Mouse (Mus musculus) brain, embryonic 14.5 days (tissue): ENCODE data around the gene Cmtm4.

Source experiments
- CTCF ChIP-seq: fragments of 200-500 bp; IDR thresholded peaks from 2 replicates; pipeline ENCODE4 v1.5.1; 2012; ENCODE audit warnings: inconsistent platforms, mild to moderate bottlenecking, moderate library complexity, borderline replicate concordance; ENCODE audit not compliant: insufficient read depth, insufficient read length; ENCODE audit errors: extremely low read depth
- POLR2A ChIP-seq: fragments of 200-500 bp; IDR thresholded peaks from 2 replicates; pipeline ENCODE4 v1.6.1; 2012; ENCODE audit warnings: mild to moderate bottlenecking, inconsistent platforms, borderline replicate concordance; ENCODE audit not compliant: poor library complexity, insufficient read depth, insufficient read length, severe bottlenecking; ENCODE audit errors: extremely low read depth

- TF ChIP-seq CTCF (no peak), POLR2A (no peak)
Measured at GRCm38 (mm10) chr8:104436591-104436990, 41.0 kb upstream of the Cmtm4 start.
